Comparison of ENCODE assay signal across 26 mouse cellular contexts in genomic region chr4:59307841-59308589, GRCm38 (mm10).
DNase-seq lines count a peak whose midpoint lies in the region; ATAC-seq and TF ChIP-seq lines count a peak whose summit lies in the region.
"Had no signal": no experiment of that assay in that cellular context is flagged by ENCODE, and none has a peak within 500 bp of the region (broad histone marks: within the 10 kb centered on the region; RNA-seq: fewer than 3 reads in every experiment).

No protein-coding gene starts in this region.

- H3K27me3 ChIP-seq in forebrain, embryonic 11.5 days (ENCODE audit: control insufficient read depth, insufficient read depth, low read length), result no peaks in the 10 kb centered on the region
- no peaks in the 10 kb centered on the region for H3K27me3 ChIP-seq in forebrain, embryonic 12.5 days
- H3K27me3 ChIP-seq in heart, adult 2 months (ENCODE audit: control insufficient read depth, insufficient read depth, low read length), result no peaks in the 10 kb centered on the region
- no peaks in the 10 kb centered on the region for H3K27me3 ChIP-seq in heart, embryonic 10.5 days (ENCODE audit: insufficient read depth, poor library complexity, severe bottlenecking)
- H3K27me3 ChIP-seq: forebrain, embryonic 15.5 days; liver, embryonic 12.5 days; midbrain, embryonic 12.5 days; neural tube, embryonic 13.5 days; stomach, embryonic 15.5 days had no signal

- no peaks in the 10 kb centered on the region for H3K4me1 ChIP-seq in forebrain, embryonic 11.5 days (replicated peaks; ENCODE audit: control insufficient read depth, insufficient read depth, low read length)
- H3K4me1 ChIP-seq in forebrain, embryonic 12.5 days, result no peaks in the 10 kb centered on the region
- peaks cover 4% of the 10 kb centered on the region for H3K4me1 ChIP-seq in heart, adult 2 months (ENCODE audit: control insufficient read depth, insufficient read depth, low read length)
- H3K4me1 ChIP-seq in heart, embryonic 10.5 days, result no peaks in the 10 kb centered on the region
- H3K4me1 ChIP-seq in brown adipose tissue, adult 24 weeks (ENCODE audit: control insufficient read depth, insufficient read depth, insufficient read length, low read length), result peaks cover 3% of the 10 kb centered on the region; the same call in 1 of the 2 replicates
- H3K4me1 ChIP-seq: midbrain, embryonic 12.5 days; neural tube, embryonic 13.5 days; stomach, embryonic 15.5 days had no signal

- H3K9me3 ChIP-seq in forebrain, embryonic 11.5 days (ENCODE audit: control insufficient read depth, low read length), result no peaks in the 10 kb centered on the region
- no peaks in the 10 kb centered on the region for H3K9me3 ChIP-seq in forebrain, embryonic 12.5 days
- no peaks in the 10 kb centered on the region for H3K9me3 ChIP-seq in heart, embryonic 10.5 days
- H3K9me3 ChIP-seq: forebrain, embryonic 15.5 days; liver, embryonic 12.5 days; midbrain, embryonic 12.5 days; neural tube, embryonic 13.5 days; stomach, embryonic 15.5 days had no signal

- peak; percentile 57; the same call in 1 of the 2 replicates for TF ChIP-seq EP300 in heart, adult 2 months (IDR thresholded peaks at IDR 0.05; ENCODE audit: insufficient read depth, low read depth, low read length)

- no peak overlapping the region for H3K4me3 ChIP-seq in forebrain, embryonic 11.5 days (ENCODE audit: low read depth, low read length)
- H3K4me3 ChIP-seq in forebrain, embryonic 12.5 days (replicated peaks), result no peak overlapping the region
- H3K4me3 ChIP-seq in heart, adult 2 months, result no peak overlapping the region
- no peak overlapping the region for H3K4me3 ChIP-seq in heart, embryonic 10.5 days
- no peak overlapping the region for H3K4me3 ChIP-seq in brown adipose tissue, adult 24 weeks (ENCODE audit: insufficient read depth, low read depth, low read length)
- H3K4me3 ChIP-seq: forebrain, embryonic 15.5 days; liver, embryonic 12.5 days; midbrain, embryonic 12.5 days; neural tube, embryonic 13.5 days; stomach, embryonic 15.5 days had no signal

- WGBS in forebrain, embryonic 11.5 days, result 86% methylated on average over 10 of the region's 10 CpGs
- WGBS in forebrain, embryonic 12.5 days, result 87% methylated on average over 10 of the region's 10 CpGs
- WGBS in heart, adult 2 months, result 38% methylated on average over 10 of the region's 10 CpGs
- WGBS in heart, embryonic 10.5 days, result 78% methylated on average over 10 of the region's 10 CpGs

- TF ChIP-seq POLR2A in heart, adult 2 months (IDR thresholded peaks at IDR 0.05; ENCODE audit: insufficient read depth, low read depth, low read length), result no peak

- no peak overlapping the region for H3K27ac ChIP-seq in forebrain, embryonic 11.5 days (ENCODE audit: low read depth, low read length)
- H3K27ac ChIP-seq in forebrain, embryonic 12.5 days, result no peak overlapping the region
- H3K27ac ChIP-seq in heart, adult 2 months, result no peak overlapping the region
- no peak overlapping the region for H3K27ac ChIP-seq in heart, embryonic 10.5 days
- peak overlapping the region; percentile 43 for H3K27ac ChIP-seq in brown adipose tissue, adult 24 weeks (replicated peaks; ENCODE audit: low read depth, low read length)
- H3K27ac ChIP-seq: forebrain, embryonic 15.5 days; hindbrain, embryonic 14.5 days; kidney, postnatal 0 days; liver, embryonic 12.5 days; midbrain, embryonic 12.5 days; neural tube, embryonic 13.5 days; stomach, embryonic 15.5 days had no signal

- H3K79me2 ChIP-seq in heart, adult 2 months (replicated peaks; ENCODE audit: control insufficient read depth, insufficient read depth, low read length), result no peaks in the 10 kb centered on the region

- no peak overlapping the region for H3K9ac ChIP-seq in forebrain, embryonic 11.5 days (ENCODE audit: low read length)
- no peak overlapping the region for H3K9ac ChIP-seq in forebrain, embryonic 12.5 days
- no peak overlapping the region for H3K9ac ChIP-seq in heart, adult 2 months (ENCODE audit: low read depth, low read length)
- H3K9ac ChIP-seq: forebrain, embryonic 15.5 days; hindbrain, embryonic 14.5 days; liver, embryonic 12.5 days; liver, postnatal 0 days; midbrain, embryonic 12.5 days; neural tube, embryonic 13.5 days; stomach, embryonic 15.5 days had no signal

- TF ChIP-seq CTCF in heart, adult 2 months (IDR thresholded peaks at IDR 0.05), result 0 out of 2 replicates have a peak, but pooled peaks have one; percentile 15

- no peak overlapping the region for H3K4me2 ChIP-seq in forebrain, embryonic 11.5 days (ENCODE audit: low read depth, low read length, severe bottlenecking)
- H3K4me2 ChIP-seq in forebrain, embryonic 12.5 days, result no peak overlapping the region
- H3K4me2 ChIP-seq: forebrain, embryonic 15.5 days; hindbrain, embryonic 14.5 days; liver, embryonic 12.5 days; midbrain, embryonic 12.5 days; neural tube, embryonic 13.5 days; stomach, embryonic 15.5 days had no signal

- intact Hi-C loops in heart, adult 2 months (cut with DNase I), result no loop called here

- peak; percentile 10 for DNase-seq in forebrain, embryonic 11.5 days (ENCODE audit: low spot score)
- peak in 1 of 2 experiments; percentile 18 for DNase-seq in heart, adult 2 months
- no peak for DNase-seq in heart, embryonic 10.5 days (ENCODE audit: low spot score)
- DNase-seq in lung, postnatal 10 days, result peak; percentile 36
- DNase-seq in lung, postnatal 14 days, result no peak
- DNase-seq in urinary bladder, adult 2 months (ENCODE audit: low spot score), result no peak
- DNase-seq: adrenal gland, adult 2 months; adrenal gland, postnatal 36 days; cerebellum, adult 2 months; cerebellum, postnatal 14 days; heart, postnatal 4 days; kidney, adult 2 months; layer of hippocampus, postnatal 36 days; left cerebral cortex, postnatal 4 days; liver, postnatal 0 days; thymus, postnatal 14 days had no signal

- no peaks in the 10 kb centered on the region for H3K36me3 ChIP-seq in forebrain, embryonic 11.5 days (ENCODE audit: control insufficient read depth, insufficient read depth, low read length)
- no peaks in the 10 kb centered on the region for H3K36me3 ChIP-seq in forebrain, embryonic 12.5 days (replicated peaks)
- no peaks in the 10 kb centered on the region for H3K36me3 ChIP-seq in heart, adult 2 months (ENCODE audit: control insufficient read depth, insufficient read depth, low read length)
- no peaks in the 10 kb centered on the region for H3K36me3 ChIP-seq in heart, embryonic 10.5 days
- H3K36me3 ChIP-seq: forebrain, embryonic 15.5 days; midbrain, embryonic 12.5 days; neural tube, embryonic 13.5 days; stomach, embryonic 15.5 days had no signal

- ATAC-seq in forebrain, embryonic 11.5 days (replicated peaks; ENCODE audit: low FRiP score), result no peak
- ATAC-seq in forebrain, embryonic 12.5 days (ENCODE audit: low FRiP score), result no peak
- ATAC-seq: forebrain, embryonic 15.5 days; inflammation-experienced regulatory T-cells, adult 6 months; liver, embryonic 12.5 days; liver, postnatal 0 days had no signal

Comparison
In these comparisons a context has a peak if more than half of its experiments do, and no peak if none do; other contexts are left out.
1. DNase-seq: peak in forebrain, embryonic 11.5 days (single experiment) and lung, postnatal 10 days (single experiment); none in heart, embryonic 10.5 days (single experiment), lung, postnatal 14 days (single experiment) and urinary bladder, adult 2 months (single experiment).